Mouse (Mus musculus): Measurements from ENCODE around the gene Prdx2.

GRCm38 (mm10) chr8:84989311-84989731 is 19.9 kb downstream of the Prdx2 start:
- TF ChIP-seq MYOG (IDR thresholded peaks at IDR 0.05; ENCODE audit: control insufficient read depth in 1 of 3, insufficient read depth in 1 of 3, insufficient read length in 2 of 3, low read depth in 2 of 3) = no peak
- TF ChIP-seq CEBPB (IDR thresholded peaks at IDR 0.05; ENCODE audit: insufficient read depth, poor library complexity, severe bottlenecking) = no peak
- no peak for TF ChIP-seq POLR2A (IDR thresholded peaks at IDR 0.05; ENCODE audit: insufficient read length, low read depth)
- TF ChIP-seq E2F4 (IDR thresholded peaks at IDR 0.05; ENCODE audit: insufficient read depth) = no peak
